Mouse (Mus musculus): ENCODE data around the gene Gpr179. TPM values are rescaled to one million over a fixed set of nuclear protein-coding genes. Genes with fewer than 3 reads are reported as not detected.

Gene Gpr179
- total and polyA plus RNA-seq, 3 experiments: 0.05 to 0.08 TPM; not detected in 1

- Histone ChIP-seq H3K4me1 (ENCODE audit: control insufficient read depth, insufficient read depth, low read length) (peaks cover 1% of the 10 kb centered on the region), H3K27ac (no peak overlapping the region; the same call in 1 of the 2 replicates), H3K79me2 (replicated peaks; ENCODE audit: control insufficient read depth, insufficient read depth, low read length) (0 out of 2 replicates have a peak, but pooled peaks cover 4% of the 10 kb centered on the region), H3K4me3 (no peak overlapping the region), H3K27me3 (ENCODE audit: control insufficient read depth, insufficient read depth, low read length) (no peaks in the 10 kb centered on the region), H3K9ac (ENCODE audit: low read depth, low read length) (no peak overlapping the region), H3K36me3 (ENCODE audit: control insufficient read depth, insufficient read depth, low read length) (no peaks in the 10 kb centered on the region; the same call in 1 of the 2 replicates)
- TF ChIP-seq EP300 (IDR thresholded peaks at IDR 0.05; ENCODE audit: insufficient read depth, low read depth, low read length): no peak
- no peak for DNase-seq
- 66% methylated on average over 2 of the region's 2 CpGs for WGBS
- intact Hi-C loops (cut with DNase I): no loop called here
Measured at GRCm38 (mm10) chr11:97373402-97373801, 21.5 kb upstream of the Gpr179 start.

- WGBS: 68% methylated on average over 6 of the region's 6 CpGs
- H3K4me3 ChIP-seq: no peak overlapping the region
- no peaks in the 10 kb centered on the region; the same call in 1 of the 2 replicates for H3K36me3 ChIP-seq (ENCODE audit: control insufficient read depth, insufficient read depth, low read length)
- no peak for DNase-seq
- H3K27ac ChIP-seq: no peak overlapping the region
- no peaks in the 10 kb centered on the region for H3K27me3 ChIP-seq (ENCODE audit: control insufficient read depth, insufficient read depth, low read length)
- intact Hi-C loops (cut with DNase I): no loop called here
- peaks cover 3% of the 10 kb centered on the region for H3K4me1 ChIP-seq (ENCODE audit: control insufficient read depth, insufficient read depth, low read length)
- TF ChIP-seq POLR2A (IDR thresholded peaks at IDR 0.05; ENCODE audit: insufficient read depth, low read depth, low read length) (no peak), EP300 (IDR thresholded peaks at IDR 0.05; ENCODE audit: insufficient read depth, low read depth, low read length) (no peak), CTCF (IDR thresholded peaks at IDR 0.05) (no peak)
- H3K9ac ChIP-seq (ENCODE audit: low read depth, low read length): no peak overlapping the region
- peaks cover 8% of the 10 kb centered on the region for H3K79me2 ChIP-seq (replicated peaks; ENCODE audit: control insufficient read depth, insufficient read depth, low read length)
Measured at GRCm38 (mm10) chr11:97372159-97372864, 20.4 kb upstream of the Gpr179 start.

- no peak for DNase-seq
- TF ChIP-seq POLR2A (IDR thresholded peaks at IDR 0.05; ENCODE audit: insufficient read depth, low read depth, low read length) (no peak), CTCF (IDR thresholded peaks at IDR 0.05) (no peak), EP300 (IDR thresholded peaks at IDR 0.05; ENCODE audit: insufficient read depth, low read depth, low read length) (no peak)
- no peak overlapping the region for H3K9ac ChIP-seq (ENCODE audit: low read depth, low read length)
- H3K36me3 ChIP-seq (ENCODE audit: control insufficient read depth, insufficient read depth, low read length): no peaks in the 10 kb centered on the region; the same call in 1 of the 2 replicates
- intact Hi-C loops (cut with DNase I): no loop called here
- no peaks in the 10 kb centered on the region for H3K27me3 ChIP-seq (ENCODE audit: control insufficient read depth, insufficient read depth, low read length)
- no peak overlapping the region for H3K27ac ChIP-seq
- H3K79me2 ChIP-seq (replicated peaks; ENCODE audit: control insufficient read depth, insufficient read depth, low read length): peaks cover 10% of the 10 kb centered on the region
- no peak overlapping the region for H3K4me3 ChIP-seq
- 33% methylated on average over 7 of the region's 7 CpGs for WGBS
- H3K4me1 ChIP-seq (ENCODE audit: control insufficient read depth, insufficient read depth, low read length): peaks cover 3% of the 10 kb centered on the region
Measured at GRCm38 (mm10) chr11:97370329-97371091, 18.6 kb upstream of the Gpr179 start.

- Histone ChIP-seq H3K4me1 (ENCODE audit: control insufficient read depth, insufficient read depth, low read length) (peaks cover 10% of the 10 kb centered on the region), H3K79me2 (replicated peaks; ENCODE audit: control insufficient read depth, insufficient read depth, low read length) (peaks cover 13% of the 10 kb centered on the region), H3K4me3 (no peak overlapping the region), H3K36me3 (ENCODE audit: control insufficient read depth, insufficient read depth, low read length) (peaks cover 8% of the 10 kb centered on the region), H3K27ac (no peak overlapping the region), H3K9ac (ENCODE audit: low read depth, low read length) (no peak overlapping the region), H3K27me3 (ENCODE audit: control insufficient read depth, insufficient read depth, low read length) (no peaks in the 10 kb centered on the region)
- DNase-seq: no peak
- intact Hi-C loops (cut with DNase I): no loop called here
- TF ChIP-seq POLR2A (IDR thresholded peaks at IDR 0.05; ENCODE audit: insufficient read depth, low read depth, low read length) (no peak), CTCF (IDR thresholded peaks at IDR 0.05) (no peak)
- WGBS: 47% methylated on average over 5 of the region's 5 CpGs
Measured at GRCm38 (mm10) chr11:97368501-97368900, 16.6 kb upstream of the Gpr179 start.

- Histone ChIP-seq H3K36me3 (ENCODE audit: control insufficient read depth, insufficient read depth, low read length) (peaks cover 8% of the 10 kb centered on the region), H3K27ac (no peak overlapping the region), H3K4me3 (no peak overlapping the region), H3K79me2 (replicated peaks; ENCODE audit: control insufficient read depth, insufficient read depth, low read length) (peaks cover 11% of the 10 kb centered on the region), H3K9ac (ENCODE audit: low read depth, low read length) (no peak overlapping the region), H3K4me1 (ENCODE audit: control insufficient read depth, insufficient read depth, low read length) (peaks cover 10% of the 10 kb centered on the region), H3K27me3 (ENCODE audit: control insufficient read depth, insufficient read depth, low read length) (no peaks in the 10 kb centered on the region)
- TF ChIP-seq POLR2A (IDR thresholded peaks at IDR 0.05; ENCODE audit: insufficient read depth, low read depth, low read length) (no peak), CTCF (IDR thresholded peaks at IDR 0.05) (no peak), EP300 (IDR thresholded peaks at IDR 0.05; ENCODE audit: insufficient read depth, low read depth, low read length) (no peak)
- intact Hi-C loops (cut with DNase I): no loop called here
- 50% methylated on average over 1 of the region's 1 CpGs for WGBS
- no peak for DNase-seq
Measured at GRCm38 (mm10) chr11:97365556-97365955, 13.7 kb upstream of the Gpr179 start.

GRCm38 (mm10) chr11:97363644-97363995 lies 11.7 kb upstream of the Gpr179 start:
- Histone ChIP-seq H3K9ac (ENCODE audit: low read depth, low read length) (peak overlapping the region; percentile 100), H3K27me3 (ENCODE audit: control insufficient read depth, insufficient read depth, low read length) (no peaks in the 10 kb centered on the region), H3K79me2 (replicated peaks; ENCODE audit: control insufficient read depth, insufficient read depth, low read length) (peaks cover 9% of the 10 kb centered on the region), H3K4me1 (ENCODE audit: control insufficient read depth, insufficient read depth, low read length) (peaks cover 10% of the 10 kb centered on the region), H3K4me3 (peak overlapping the region; percentile 95), H3K36me3 (ENCODE audit: control insufficient read depth, insufficient read depth, low read length) (peaks cover 8% of the 10 kb centered on the region), H3K27ac (peak overlapping the region; percentile 85)
- 3% methylated on average over 7 of the region's 7 CpGs for WGBS
- DNase-seq: peak; percentile 40 to 49
- TF ChIP-seq CTCF (IDR thresholded peaks at IDR 0.05) (no peak), EP300 (IDR thresholded peaks at IDR 0.05; ENCODE audit: insufficient read depth, low read depth, low read length) (no peak), POLR2A (IDR thresholded peaks at IDR 0.05; ENCODE audit: insufficient read depth, low read depth, low read length) (no peak)
- intact Hi-C loops (cut with DNase I): no loop called here

Data from heart, adult 2 months (tissue).